Mouse (Mus musculus) cerebellum, adult 11-12 months (tissue): ENCODE measurements around the gene Bhlha15.

ENCODE experiments used
- DNase-seq: peaks from one replicate; pipeline ENCODE4 v3.0.0; 2022

Gene Bhlha15

GRCm38 (mm10) chr5:144189950-144190583 lies at the start of gene Bhlha15:
Bhlha15 (plus strand) TSS chr5:144190286.
- DNase-seq: no peak

- no peak for DNase-seq
Observed at GRCm38 (mm10) chr5:144143531-144143930, 46.6 kb upstream of the Bhlha15 start.

- DNase-seq: no peak
Observed at GRCm38 (mm10) chr5:144146898-144147297, 43.2 kb upstream of the Bhlha15 start.

GRCm38 (mm10) chr5:144149530-144149929 lies 40.6 kb upstream of the Bhlha15 start:
- DNase-seq: no peak

GRCm38 (mm10) chr5:144151270-144151669 lies 38.8 kb upstream of the Bhlha15 start:
- DNase-seq: no peak

GRCm38 (mm10) chr5:144154528-144154927 lies 35.6 kb upstream of the Bhlha15 start:
- peak; percentile 56 for DNase-seq

GRCm38 (mm10) chr5:144158604-144159003 lies 31.5 kb upstream of the Bhlha15 start:
- peak; percentile 37 for DNase-seq

- DNase-seq: no peak
Observed at GRCm38 (mm10) chr5:144159137-144159536, 30.9 kb upstream of the Bhlha15 start.

GRCm38 (mm10) chr5:144162080-144162812 lies 27.8 kb upstream of the Bhlha15 start:
- DNase-seq: no peak

GRCm38 (mm10) chr5:144162813-144163517 lies 27.1 kb upstream of the Bhlha15 start:
- peak; percentile 79 for DNase-seq

GRCm38 (mm10) chr5:144165756-144166155 lies 24.3 kb upstream of the Bhlha15 start:
- no peak for DNase-seq

- DNase-seq: no peak
Observed at GRCm38 (mm10) chr5:144169275-144169975, 20.7 kb upstream of the Bhlha15 start.

GRCm38 (mm10) chr5:144173648-144174047 lies 16.4 kb upstream of the Bhlha15 start:
- DNase-seq: no peak

- no peak for DNase-seq
Observed at GRCm38 (mm10) chr5:144178216-144178615, 11.9 kb upstream of the Bhlha15 start.

GRCm38 (mm10) chr5:144181249-144181648 lies 8.8 kb upstream of the Bhlha15 start:
- DNase-seq: no peak

GRCm38 (mm10) chr5:144182542-144183247 lies 7.4 kb upstream of the Bhlha15 start:
- no peak for DNase-seq

GRCm38 (mm10) chr5:144183248-144183559 lies 6.9 kb upstream of the Bhlha15 start:
- DNase-seq: no peak

GRCm38 (mm10) chr5:144183647-144184335 lies 6.3 kb upstream of the Bhlha15 start:
- DNase-seq: no peak

- no peak for DNase-seq
Observed at GRCm38 (mm10) chr5:144184350-144185045, 5.6 kb upstream of the Bhlha15 start.

GRCm38 (mm10) chr5:144188422-144188821 lies 1.7 kb upstream of the Bhlha15 start:
- no peak for DNase-seq

- DNase-seq: no peak
Observed at GRCm38 (mm10) chr5:144189327-144189726, 759 bp upstream of the Bhlha15 start.
